Mouse (Mus musculus): ENCODE measurements at regions not wholly inside any gene's neighbourhood (a gene's known extent, or its start where the extent isn't known, plus 50 kb on each side); places are given as distances from the start of the nearest gene placed in this dataset.

DNA sequence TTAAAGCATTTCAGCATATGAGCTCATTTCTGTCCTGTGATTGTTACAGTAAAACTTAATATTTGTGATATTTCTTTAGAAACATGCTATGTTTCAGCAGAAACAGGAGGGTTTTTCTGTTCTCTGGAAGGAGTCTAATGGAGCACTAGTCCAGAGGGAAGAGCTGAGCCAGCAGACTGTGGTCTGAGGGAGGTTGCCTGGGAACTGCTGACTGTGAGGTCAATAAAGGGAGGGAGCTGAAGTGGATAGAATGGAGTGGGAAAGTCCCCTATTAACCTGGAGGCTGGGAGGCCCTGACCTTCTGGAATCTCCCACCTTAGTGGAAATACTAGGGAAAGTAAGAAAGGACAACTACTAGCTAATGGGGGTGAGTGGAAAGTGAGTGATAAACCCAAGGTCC is 129.5 kb downstream of the Ogfrl1 start:
- TF ChIP-seq POLR2A (IDR thresholded peaks at IDR 0.05; ENCODE audit: low read depth, low read length) (no peak), CTCF (IDR thresholded peaks at IDR 0.05; ENCODE audit: extremely low read depth, insufficient read length, insufficient replicate concordance, low read depth, low read length) (no peak)

Measured in small intestine, adult 2 months (tissue).